Mouse (Mus musculus) left cerebral cortex, postnatal 10 days (tissue): ENCODE results near the gene Mllt3. TPM values are rescaled to one million over a fixed set of nuclear protein-coding genes. Genes with fewer than 3 reads are reported as not detected.
"Not testable (repeated sequence)": the region's sequence is repeated elsewhere in the genome, so short reads cannot be mapped to it uniquely, and the experiment has no call there.

Experiments used
- DNase-seq, 2 experiments: peaks; one replicate each; pipeline ENCODE4 v3.0.0; 2021 to 2022; ENCODE audit warnings: low spot score in 2 of 2, mixed read lengths in 1 of 2; ENCODE audit errors: extremely low spot score in 1 of 2
- intact Hi-C: fragments of 180-260 bp; cut with DNase I; formaldehyde crosslinking; loops from one replicate; pipeline ENCODE4 v1.15.1; 2025
- total RNA-seq, 2 experiments: library from RNA; stranded (reverse); gene quantifications; 2 replicates each; pipeline ENCODE4 v1.2.3; 2021

Gene Mllt3
- total RNA-seq, 2 experiments from 2014 or later: 30.3 to 38.8 TPM

GRCm38 (mm10) chr4:88017452-88018350 lies 15.5 kb downstream of the Mllt3 start:
- peak in 1 of 2 experiments; percentile 34 for DNase-seq
- intact Hi-C loops: no loop called here

- intact Hi-C loops: no loop called here
- DNase-seq: no peak
Observed at GRCm38 (mm10) chr4:88015765-88016164, 17.4 kb downstream of the Mllt3 start.

GRCm38 (mm10) chr4:88015261-88015660 lies 17.9 kb downstream of the Mllt3 start:
- intact Hi-C loops: no loop called here
- no peak for DNase-seq

GRCm38 (mm10) chr4:88012774-88013173 lies 20.4 kb downstream of the Mllt3 start:
- intact Hi-C loops: no loop called here

GRCm38 (mm10) chr4:88011870-88012572 lies 21.1 kb downstream of the Mllt3 start:
- no peak for DNase-seq
- intact Hi-C loops: no loop called here

More at GRCm38 (mm10) chr4:88012774-88013173, 20.4 kb downstream of the Mllt3 start:
- no peak for DNase-seq

- DNase-seq: no peak
- intact Hi-C loops: no loop called here
Observed at GRCm38 (mm10) chr4:88010441-88010840, 22.7 kb downstream of the Mllt3 start.

- DNase-seq: no peak
- intact Hi-C loops: no loop called here
Observed at GRCm38 (mm10) chr4:88005801-88006200, 27.4 kb downstream of the Mllt3 start.

- DNase-seq: no peak
- intact Hi-C loops: no loop called here
Observed at GRCm38 (mm10) chr4:88003159-88003948, 29.8 kb downstream of the Mllt3 start.

GRCm38 (mm10) chr4:87991710-87992109 lies 41.5 kb downstream of the Mllt3 start:
- no peak for DNase-seq
- intact Hi-C loops: no loop called here

- no peak for DNase-seq
- intact Hi-C loops: no loop called here
Observed at GRCm38 (mm10) chr4:87990940-87991339, 42.2 kb downstream of the Mllt3 start.

- intact Hi-C loops: no loop called here
Observed at GRCm38 (mm10) chr4:87985281-87985680, 47.9 kb downstream of the Mllt3 start.

GRCm38 (mm10) chr4:87984589-87984988 lies 48.6 kb downstream of the Mllt3 start:
- no peak for DNase-seq
- intact Hi-C loops: no loop called here

More at GRCm38 (mm10) chr4:87985281-87985680, 47.9 kb downstream of the Mllt3 start:
- no peak for DNase-seq

GRCm38 (mm10) chr4:87984091-87984490 lies 49.1 kb downstream of the Mllt3 start:
- intact Hi-C loops: no loop called here
- no peak for DNase-seq

GRCm38 (mm10) chr4:87982578-87982977 lies 50.6 kb downstream of the Mllt3 start:
- intact Hi-C loops: no loop called here
- DNase-seq: no peak

GRCm38 (mm10) chr4:87977820-87978448 lies 55.2 kb downstream of the Mllt3 start:
- no peak for DNase-seq
- intact Hi-C loops: no loop called here

GRCm38 (mm10) chr4:87965836-87966235 lies 67.3 kb downstream of the Mllt3 start:
- intact Hi-C loops: no loop called here

GRCm38 (mm10) chr4:87964890-87965289 lies 68.3 kb downstream of the Mllt3 start:
- DNase-seq, intact Hi-C loops: not testable (repeated sequence)

More at GRCm38 (mm10) chr4:87965836-87966235, 67.3 kb downstream of the Mllt3 start:
- no peak for DNase-seq

- intact Hi-C loops: no loop called here
- no peak for DNase-seq
Observed at GRCm38 (mm10) chr4:87963773-87964076, 69.4 kb downstream of the Mllt3 start.
